Mouse (Mus musculus) cerebellum, postnatal 36 days (tissue): ENCODE measurements around the gene Gm49711.
A peak's percentile ranks its signal among the peaks of the same experiment; 100 is the strongest.
"Not testable (repeated sequence)": the region's sequence is repeated elsewhere in the genome, so short reads cannot be mapped to it uniquely, and the experiment has no call there.

ENCODE experiments used
- DNase-seq, 2 experiments: peaks; one replicate each; pipeline ENCODE4 v3.0.0; 2021 to 2022; ENCODE audit warnings: mixed read lengths in 2 of 2

Gene Gm49711

GRCm38 (mm10) chr16:92064801-92065200 lies 6.7 kb downstream of the Gm49711 start:
- no peak for DNase-seq

GRCm38 (mm10) chr16:92070338-92070737 lies 12.2 kb downstream of the Gm49711 start:
- no peak for DNase-seq

- DNase-seq: no peak
These were observed 18.7 kb downstream of the Gm49711 start for GRCm38 (mm10) chr16:92076797-92077196.

- DNase-seq: no peak
These were observed 25.8 kb downstream of the Gm49711 start for GRCm38 (mm10) chr16:92083771-92084453.

- no peak for DNase-seq
These were observed 31.1 kb downstream of the Gm49711 start for GRCm38 (mm10) chr16:92089225-92089624.

GRCm38 (mm10) chr16:92091876-92092275 lies 33.8 kb downstream of the Gm49711 start:
- no peak for DNase-seq

- DNase-seq: no peak
These were observed 40.4 kb downstream of the Gm49711 start for GRCm38 (mm10) chr16:92098351-92099051.

GRCm38 (mm10) chr16:92099598-92099997 lies 41.5 kb downstream of the Gm49711 start:
- DNase-seq: no peak

GRCm38 (mm10) chr16:92100111-92100510 lies 42.0 kb downstream of the Gm49711 start:
- no peak for DNase-seq

GRCm38 (mm10) chr16:92102115-92102514 lies 44.0 kb downstream of the Gm49711 start:
- no peak for DNase-seq

GRCm38 (mm10) chr16:92102931-92103330 lies 44.8 kb downstream of the Gm49711 start:
- DNase-seq: not testable (repeated sequence)

- no peak for DNase-seq
These were observed 45.6 kb downstream of the Gm49711 start for GRCm38 (mm10) chr16:92103572-92104331.

GRCm38 (mm10) chr16:92104332-92104590 lies 46.1 kb downstream of the Gm49711 start:
- no peak for DNase-seq

- DNase-seq: no peak
These were observed 46.8 kb downstream of the Gm49711 start for GRCm38 (mm10) chr16:92104951-92105350.

GRCm38 (mm10) chr16:92105631-92106030 lies 47.5 kb downstream of the Gm49711 start:
- no peak for DNase-seq

GRCm38 (mm10) chr16:92107346-92107745 lies 49.2 kb downstream of the Gm49711 start:
- DNase-seq: no peak

GRCm38 (mm10) chr16:92114706-92115241 lies 56.7 kb downstream of the Gm49711 start:
- peak; percentile 56 to 61 for DNase-seq

GRCm38 (mm10) chr16:92115611-92116421 lies 57.7 kb downstream of the Gm49711 start:
- peak; percentile 48 to 52 for DNase-seq

- DNase-seq: no peak
These were observed 59.5 kb downstream of the Gm49711 start for GRCm38 (mm10) chr16:92117337-92118209.

GRCm38 (mm10) chr16:92119013-92119515 lies 60.9 kb downstream of the Gm49711 start:
- DNase-seq: no peak

- DNase-seq: no peak
These were observed 62.9 kb downstream of the Gm49711 start for GRCm38 (mm10) chr16:92120899-92121531.
